Mouse (Mus musculus): ENCODE measurements at regions not wholly inside any gene's neighbourhood (a gene's known extent, or its start where the extent isn't known, plus 50 kb on each side); places are given as distances from the start of the nearest gene placed in this dataset.
"Not testable (repeated sequence)": the region's sequence is repeated elsewhere in the genome, so short reads cannot be mapped to it uniquely, and the experiment has no call there.

- no peak for DNase-seq (ENCODE audit: extremely low spot score)
Observed at GRCm38 (mm10) chr7:73025640-73026039, 349.7 kb upstream of the Rgma start.

- DNase-seq (ENCODE audit: extremely low spot score), result no peak
Observed at GRCm38 (mm10) chr7:73028952-73029351, 346.4 kb upstream of the Rgma start.

GRCm38 (mm10) chr7:73031407-73031806, 343.9 kb upstream of the Rgma start:
- no peak for DNase-seq (ENCODE audit: extremely low spot score)

GRCm38 (mm10) chr7:73032316-73032980, 342.9 kb upstream of the Rgma start:
- DNase-seq (ENCODE audit: extremely low spot score), result no peak

GRCm38 (mm10) chr7:73036801-73037555, 338.3 kb upstream of the Rgma start:
- no peak for DNase-seq (ENCODE audit: extremely low spot score)

- DNase-seq (ENCODE audit: extremely low spot score), result no peak
Observed at GRCm38 (mm10) chr7:73037638-73038037, 337.7 kb upstream of the Rgma start.

- no peak for DNase-seq (ENCODE audit: extremely low spot score)
Observed at GRCm38 (mm10) chr7:73039921-73040320, 335.4 kb upstream of the Rgma start.

- DNase-seq (ENCODE audit: extremely low spot score), result no peak
Observed at GRCm38 (mm10) chr7:73044316-73044715, 331.0 kb upstream of the Rgma start.

- no peak for DNase-seq (ENCODE audit: extremely low spot score)
Observed at GRCm38 (mm10) chr7:73055891-73056290, 319.4 kb upstream of the Rgma start.

GRCm38 (mm10) chr7:73063556-73063955, 311.8 kb upstream of the Rgma start:
- no peak for DNase-seq (ENCODE audit: extremely low spot score)

- DNase-seq (ENCODE audit: extremely low spot score), result no peak
Observed at GRCm38 (mm10) chr7:73068534-73068933, 306.8 kb upstream of the Rgma start.

GRCm38 (mm10) chr7:73069352-73069751, 306.0 kb upstream of the Rgma start:
- no peak for DNase-seq (ENCODE audit: extremely low spot score)

- DNase-seq (ENCODE audit: extremely low spot score), result not testable (repeated sequence)
Observed at GRCm38 (mm10) chr7:73075391-73075790, 299.9 kb upstream of the Rgma start.

GRCm38 (mm10) chr7:73087496-73088185, 287.7 kb upstream of the Rgma start:
- DNase-seq (ENCODE audit: extremely low spot score), result no peak

- DNase-seq (ENCODE audit: extremely low spot score), result no peak
Observed at GRCm38 (mm10) chr7:73088321-73088720, 287.0 kb upstream of the Rgma start.

- no peak for DNase-seq (ENCODE audit: extremely low spot score)
Observed at GRCm38 (mm10) chr7:73091758-73092157, 283.6 kb upstream of the Rgma start.

GRCm38 (mm10) chr7:73094059-73094458, 281.2 kb upstream of the Rgma start:
- DNase-seq (ENCODE audit: extremely low spot score), result no peak

GRCm38 (mm10) chr7:73118871-73119270, 256.4 kb upstream of the Rgma start:
- no peak for DNase-seq (ENCODE audit: extremely low spot score)

- DNase-seq (ENCODE audit: extremely low spot score), result no peak
Observed at GRCm38 (mm10) chr7:73120276-73120675, 255.0 kb upstream of the Rgma start.

- DNase-seq (ENCODE audit: extremely low spot score), result no peak
Observed at GRCm38 (mm10) chr7:73124976-73125375, 250.3 kb upstream of the Rgma start.

GRCm38 (mm10) chr7:73125864-73126263, 249.4 kb upstream of the Rgma start:
- DNase-seq (ENCODE audit: extremely low spot score), result no peak

GRCm38 (mm10) chr7:73135786-73136185, 239.5 kb upstream of the Rgma start:
- no peak for DNase-seq (ENCODE audit: extremely low spot score)

- DNase-seq (ENCODE audit: extremely low spot score), result peak; percentile 55
Observed at GRCm38 (mm10) chr7:73138269-73138668, 237.0 kb upstream of the Rgma start.
